Mouse (Mus musculus): ENCODE measurements around the gene St7l. TPM values are rescaled to one million over a fixed set of nuclear protein-coding genes. Genes with fewer than 3 reads are reported as not detected.
A peak's percentile ranks its signal among the peaks of the same experiment; 100 is the strongest.

St7l gene
- polyA plus RNA-seq, 1 experiment: 13.9 TPM

GRCm38 (mm10) chr3:104952891-104953670, 89.3 kb downstream of the St7l start:
- TF ChIP-seq POLR2A (IDR thresholded peaks at IDR 0.05; ENCODE audit: borderline replicate concordance, extremely low read depth, insufficient read depth, insufficient read length, poor library complexity, severe bottlenecking) (no peak), CTCF (IDR thresholded peaks at IDR 0.05; ENCODE audit: borderline replicate concordance, extremely low read depth, insufficient read depth, insufficient read length) (no peak)

GRCm38 (mm10) chr3:104954137-104954536, 90.3 kb downstream of the St7l start:
- DNase-seq (ENCODE audit: low read depth): no peak
- TF ChIP-seq CTCF (IDR thresholded peaks at IDR 0.05; ENCODE audit: borderline replicate concordance, extremely low read depth, insufficient read depth, insufficient read length) (no peak), POLR2A (IDR thresholded peaks at IDR 0.05; ENCODE audit: borderline replicate concordance, extremely low read depth, insufficient read depth, insufficient read length, poor library complexity, severe bottlenecking) (no peak)

More at GRCm38 (mm10) chr3:104952891-104953670, 89.3 kb downstream of the St7l start:
- no peak for DNase-seq (ENCODE audit: low read depth)

- DNase-seq (ENCODE audit: low read depth): no peak
- no peak for TF ChIP-seq CTCF (IDR thresholded peaks at IDR 0.05; ENCODE audit: borderline replicate concordance, extremely low read depth, insufficient read depth, insufficient read length)
These were observed 90.7 kb downstream of the St7l start for GRCm38 (mm10) chr3:104954551-104954950.

GRCm38 (mm10) chr3:104956131-104956581, 92.4 kb downstream of the St7l start:
- TF ChIP-seq CTCF (IDR thresholded peaks at IDR 0.05; ENCODE audit: borderline replicate concordance, extremely low read depth, insufficient read depth, insufficient read length) (no peak), POLR2A (IDR thresholded peaks at IDR 0.05; ENCODE audit: borderline replicate concordance, extremely low read depth, insufficient read depth, insufficient read length, poor library complexity, severe bottlenecking) (no peak)
- DNase-seq (ENCODE audit: low read depth): no peak

GRCm38 (mm10) chr3:104960026-104961000, 96.5 kb downstream of the St7l start:
- no peak for TF ChIP-seq POLR2A (IDR thresholded peaks at IDR 0.05; ENCODE audit: borderline replicate concordance, extremely low read depth, insufficient read depth, insufficient read length, poor library complexity, severe bottlenecking)
- TF ChIP-seq CTCF (IDR thresholded peaks at IDR 0.05; ENCODE audit: borderline replicate concordance, extremely low read depth, insufficient read depth, insufficient read length): no peak
- no peak for DNase-seq (ENCODE audit: low read depth)

GRCm38 (mm10) chr3:104961066-104962059, 97.6 kb downstream of the St7l start, which contains the start of gene Wnt2b:
Gene Wnt2b, minus strand, starts transcription at chr3:104961921.
- TF ChIP-seq CTCF (IDR thresholded peaks at IDR 0.05; ENCODE audit: borderline replicate concordance, extremely low read depth, insufficient read depth, insufficient read length) (no peak), POLR2A (IDR thresholded peaks at IDR 0.05; ENCODE audit: borderline replicate concordance, extremely low read depth, insufficient read depth, insufficient read length, poor library complexity, severe bottlenecking) (no peak)
- peak; percentile 53 for DNase-seq (ENCODE audit: low read depth)

- no peak for TF ChIP-seq POLR2A (IDR thresholded peaks at IDR 0.05; ENCODE audit: borderline replicate concordance, extremely low read depth, insufficient read depth, insufficient read length, poor library complexity, severe bottlenecking)
- TF ChIP-seq CTCF (IDR thresholded peaks at IDR 0.05; ENCODE audit: borderline replicate concordance, extremely low read depth, insufficient read depth, insufficient read length): no peak
- DNase-seq (ENCODE audit: low read depth): peak; percentile 22
These were observed 98.4 kb downstream of the St7l start for GRCm38 (mm10) chr3:104962141-104962611.

GRCm38 (mm10) chr3:104962866-104963265, 99.1 kb downstream of the St7l start:
- DNase-seq (ENCODE audit: low read depth): no peak

GRCm38 (mm10) chr3:104963331-104964276, 99.8 kb downstream of the St7l start:
- DNase-seq (ENCODE audit: low read depth): no peak
- TF ChIP-seq CTCF (IDR thresholded peaks at IDR 0.05; ENCODE audit: borderline replicate concordance, extremely low read depth, insufficient read depth, insufficient read length): no peak

More at GRCm38 (mm10) chr3:104962866-104963265, 99.1 kb downstream of the St7l start:
- TF ChIP-seq CTCF (IDR thresholded peaks at IDR 0.05; ENCODE audit: borderline replicate concordance, extremely low read depth, insufficient read depth, insufficient read length) (no peak), POLR2A (IDR thresholded peaks at IDR 0.05; ENCODE audit: borderline replicate concordance, extremely low read depth, insufficient read depth, insufficient read length, poor library complexity, severe bottlenecking) (no peak)
